Mouse (Mus musculus): Measurements from ENCODE around the gene Gm38394. TPM values are rescaled to one million over a fixed set of nuclear protein-coding genes. Genes with fewer than 3 reads are reported as not detected.

Gene Gm38394
- polyA plus RNA-seq (2014; fragmentation: Illumina TruSeq; extraction: RNeasy Lipid Tissue Mini Kit (QIAGEN cat#74804); ENCODE audit: low read depth, low replicate concordance), result 14.4 TPM

GRCm38 (mm10) chr1:133661203-133661933 lies at the start of gene Gm38394:
TSS of gene Gm38394 (minus strand) at chr1:133661318.

GRCm38 (mm10) chr1:133689897-133690296 lies 28.8 kb upstream of the Gm38394 start, which contains the start of gene Lax1:
TSS of gene Lax1 (minus strand) at chr1:133690108.

DNA sequence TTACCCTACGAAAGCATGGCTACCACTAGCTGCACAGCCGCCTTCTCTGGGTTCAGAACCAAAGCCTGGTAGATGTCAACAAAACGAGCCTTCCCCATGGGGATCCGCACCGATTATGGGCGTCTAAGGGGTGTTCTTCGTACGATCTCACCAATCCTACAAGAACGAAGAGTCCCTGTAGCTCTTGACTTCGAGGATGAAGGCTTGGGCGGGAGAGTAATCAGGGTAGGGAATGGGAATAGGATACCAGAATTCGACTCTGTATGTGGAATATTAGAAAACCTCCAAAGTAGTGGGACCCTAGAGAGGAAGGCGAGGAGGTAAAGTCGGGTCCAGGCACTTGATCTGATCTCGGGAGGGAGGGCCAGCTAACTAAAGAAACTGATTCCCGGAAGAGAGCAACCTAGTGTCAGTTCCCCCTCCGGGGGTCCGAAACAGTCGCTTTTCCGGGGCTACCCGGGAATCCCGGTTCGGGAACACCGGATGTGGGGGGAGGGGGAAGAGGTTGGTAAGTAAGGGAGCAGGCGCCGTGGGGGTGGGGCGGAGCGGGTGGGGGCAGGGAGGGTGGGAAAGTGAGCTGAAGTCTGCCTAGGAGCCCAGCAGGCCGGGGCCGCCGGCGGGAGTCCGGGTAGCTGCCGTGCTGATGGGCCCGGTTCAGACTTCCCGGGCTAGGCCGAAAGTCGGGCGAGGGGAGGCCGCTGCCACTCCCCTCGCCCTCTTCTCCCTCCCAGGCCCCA lies 484 bp downstream of the Gm38394 start, which contains the start of gene Zbed6:
TSS of gene Zbed6 (minus strand) at position 420 of the 737 bp plus-strand sequence.

GRCm38 (mm10) chr1:133609771-133610502 lies 51.2 kb downstream of the Gm38394 start, which contains the start of gene Snrpe:
TSS of gene Snrpe (minus strand) at chr1:133610291.

Other genes with a start within 250 kb of the Gm38394 start
- gene Sox13, start 236.9 kb downstream of the Gm38394 start, polyA plus RNA-seq (2014; fragmentation: Illumina TruSeq; extraction: RNeasy Lipid Tissue Mini Kit (QIAGEN cat#74804); ENCODE audit: low read depth, low replicate concordance), result 2.2 TPM
- 357 TPM for gene Snrpe, start 51.0 kb downstream of the Gm38394 start, polyA plus RNA-seq (2014; fragmentation: Illumina TruSeq; extraction: RNeasy Lipid Tissue Mini Kit (QIAGEN cat#74804); ENCODE audit: low read depth, low replicate concordance)
- gene Zbed6, start 433 bp downstream of the Gm38394 start, polyA plus RNA-seq (2014; fragmentation: Illumina TruSeq; extraction: RNeasy Lipid Tissue Mini Kit (QIAGEN cat#74804); ENCODE audit: low read depth, low replicate concordance), result 22.8 TPM
- not detected for gene Lax1, start 28.8 kb upstream of the Gm38394 start, polyA plus RNA-seq (2014; fragmentation: Illumina TruSeq; extraction: RNeasy Lipid Tissue Mini Kit (QIAGEN cat#74804); ENCODE audit: low read depth, low replicate concordance)
- 10.6 TPM for gene Atp2b4, start 139.7 kb upstream of the Gm38394 start, polyA plus RNA-seq (2014; fragmentation: Illumina TruSeq; extraction: RNeasy Lipid Tissue Mini Kit (QIAGEN cat#74804); ENCODE audit: low read depth, low replicate concordance)
- 0.36 TPM for gene Optc, start 246.7 kb upstream of the Gm38394 start, polyA plus RNA-seq (2014; fragmentation: Illumina TruSeq; extraction: RNeasy Lipid Tissue Mini Kit (QIAGEN cat#74804); ENCODE audit: low read depth, low replicate concordance)